Mouse (Mus musculus) ES-Bruce4 (cell line): ENCODE data around the gene Srgap3.

ENCODE experiments used
- CTCF ChIP-seq: IDR thresholded peaks from one replicate; pipeline ENCODE4 v1.8.1; 2011; ENCODE audit warnings: low read depth, low read length
- POLR2A ChIP-seq: IDR thresholded peaks from one replicate; pipeline ENCODE4 v1.8.1; 2011; ENCODE audit warnings: low read length; ENCODE audit not compliant: insufficient read depth

DNA sequence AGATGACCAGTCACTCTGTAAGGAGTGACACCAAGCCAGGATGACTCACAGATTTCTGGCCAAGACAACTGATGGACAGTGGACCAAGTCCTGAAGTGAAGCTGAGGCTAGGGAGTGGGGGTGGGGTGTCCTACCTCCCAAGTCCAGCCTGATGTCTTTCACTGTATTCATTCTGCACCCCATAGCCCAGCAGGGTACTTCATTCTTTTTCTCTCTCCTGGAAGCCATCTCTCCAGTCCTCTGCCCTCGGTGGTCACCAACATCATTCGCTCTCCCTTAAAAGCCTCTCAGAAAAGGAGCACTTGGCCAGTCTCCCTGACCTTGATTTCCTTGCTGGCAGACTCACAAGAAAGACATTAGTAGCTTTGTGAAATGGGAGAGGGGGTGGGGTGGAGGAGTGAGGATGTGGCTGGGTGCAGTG lies 56.7 kb downstream of the Srgap3 start:
- no peak for TF ChIP-seq CTCF
- TF ChIP-seq POLR2A, result no peak
